Mouse (Mus musculus) megakaryocyte-erythroid progenitor cell, adult 5-6 weeks (primary cell): ENCODE results near the gene Spsb3. TPM values are rescaled to one million over a fixed set of nuclear protein-coding genes. Genes with fewer than 3 reads are reported as not detected.

ENCODE experiments used
- ATAC-seq: replicated peaks from 2 replicates; pipeline ENCODE4 v1.8.0; 2016; ENCODE audit warnings: mild to moderate bottlenecking, inconsistent platforms; ENCODE audit not compliant: severe bottlenecking, poor library complexity, low FRiP score, low TSS enrichment
- total RNA-seq, 2 experiments: library from RNA; stranded (forward) in 1 of 2; stranded (reverse) in 1 of 2; fragments of 200-1000, 215-1000 nt in 1 of 2; fragments of >200 nt in 1 of 2; fragmentation: Nextera tagmentation in 1 of 2; gene quantifications; 2 replicates each; pipeline ENCODE4 v1.2.3; 2014 to 2017

The Spsb3 gene
- total RNA-seq, 2 experiments from 2014 or later: 12.2 to 29.3 TPM

GRCm38 (mm10) chr17:24894061-24894994 is 7.9 kb downstream of the Spsb3 start:
- ATAC-seq: 0 out of 2 replicates have a peak, but pooled peaks have one; percentile 2

DNA sequence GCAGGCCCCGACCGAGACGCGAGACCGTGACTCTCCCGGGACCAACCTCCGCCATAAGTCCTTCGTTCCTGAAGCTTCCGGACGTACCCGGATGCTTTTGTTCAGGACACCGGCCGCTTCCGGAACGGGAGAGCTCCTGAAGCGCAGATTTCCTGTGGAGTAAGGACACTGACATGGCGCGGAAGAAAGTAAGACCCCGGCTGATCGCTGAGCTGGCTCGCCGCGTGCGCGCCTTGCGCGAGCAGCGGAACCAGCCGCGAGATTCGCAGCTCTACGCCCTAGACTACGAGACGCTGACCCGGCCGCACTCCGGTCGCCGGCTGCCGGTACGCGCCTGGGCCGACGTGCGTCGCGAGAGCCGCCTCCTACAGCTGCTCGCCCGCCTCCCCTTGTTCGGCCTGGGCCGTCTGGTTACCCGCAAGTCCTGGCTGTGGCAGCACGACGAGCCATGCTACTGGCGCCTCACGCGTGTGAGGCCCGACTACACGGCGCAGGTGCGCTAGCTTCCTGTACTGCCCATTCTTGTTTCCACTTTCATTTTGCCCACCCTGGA is 8.6 kb downstream of the Spsb3 start, which contains the start of the genes Eme2 and Mrps34:
Gene Eme2, minus strand, starts transcription at position 93 of the 553 bp plus-strand sequence.
Gene Mrps34, plus strand, starts transcription at position 122 of the 553 bp plus-strand sequence.
- peak; percentile 39 for ATAC-seq

DNA sequence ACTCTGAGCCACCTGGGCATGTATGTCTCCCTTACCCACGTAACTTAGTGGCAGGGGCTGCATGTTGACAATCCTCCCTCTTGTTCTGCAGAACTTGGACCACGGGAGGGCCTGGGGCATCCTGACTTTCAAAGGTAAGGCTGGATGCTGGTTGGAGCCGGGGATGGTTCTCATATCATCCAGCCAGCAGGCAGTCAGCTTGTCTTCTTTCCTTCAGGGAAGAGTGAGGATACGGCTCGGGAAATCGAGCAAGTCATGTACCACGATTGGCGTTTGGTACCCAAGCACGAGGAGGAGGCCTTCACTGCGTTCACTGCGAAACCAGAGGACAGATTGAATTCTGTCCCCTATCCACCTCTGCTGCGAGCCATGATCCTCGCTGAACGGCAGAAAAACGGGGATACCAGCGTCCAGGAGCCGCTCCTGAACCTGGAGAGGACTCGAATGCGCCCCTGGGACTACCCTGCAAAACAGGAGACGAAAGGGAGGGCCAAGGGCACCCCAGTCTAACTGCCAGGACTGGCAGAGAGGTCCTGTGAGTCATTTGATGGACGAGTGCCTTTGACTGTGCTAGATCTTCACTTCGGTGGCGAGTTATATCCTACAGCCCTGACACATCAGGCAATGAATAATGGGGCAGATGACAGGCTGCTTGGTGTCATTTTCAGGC is 9.3 kb downstream of the Spsb3 start:
- no peak for ATAC-seq

DNA sequence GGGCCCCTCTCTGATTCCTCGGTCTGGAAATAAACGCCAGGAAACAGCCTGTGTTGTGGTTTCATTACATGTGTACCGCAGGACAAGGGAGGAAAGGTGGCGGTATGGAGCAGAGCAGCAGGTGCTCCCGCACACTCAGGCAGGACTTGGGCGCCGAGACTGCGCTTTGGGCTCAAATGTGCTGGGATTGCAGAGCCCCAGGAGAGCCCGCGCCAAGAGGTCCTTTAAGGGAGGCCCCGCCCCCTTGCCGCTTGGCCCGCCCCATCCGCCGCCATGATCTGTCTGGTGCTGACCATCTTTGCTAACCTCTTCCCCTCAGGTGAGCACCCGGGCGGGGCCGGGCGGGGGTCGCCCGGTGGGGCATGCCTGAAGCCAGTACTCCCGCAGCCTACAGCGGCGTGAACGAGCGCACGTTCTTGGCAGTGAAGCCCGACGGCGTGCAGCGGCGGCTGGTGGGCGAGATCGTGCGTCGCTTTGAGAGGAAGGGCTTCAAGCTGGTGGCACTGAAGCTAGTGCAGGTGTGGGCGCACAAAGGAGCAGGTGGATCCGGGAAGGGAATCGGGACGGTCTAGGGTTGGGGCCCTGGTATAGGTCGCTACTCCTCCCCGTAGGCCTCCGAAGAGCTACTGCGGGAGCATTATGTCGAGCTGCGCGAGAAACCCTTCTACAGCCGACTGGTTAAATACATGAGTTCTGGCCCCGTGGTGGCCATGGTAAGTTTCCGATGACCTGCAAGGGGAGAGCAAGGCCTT is 10.0 kb downstream of the Spsb3 start, which contains the start of gene Nme3:
Gene Nme3, plus strand, starts transcription at position 260 of the 752 bp plus-strand sequence.
- peak; percentile 39; the same call in 1 of the 2 replicates for ATAC-seq

DNA sequence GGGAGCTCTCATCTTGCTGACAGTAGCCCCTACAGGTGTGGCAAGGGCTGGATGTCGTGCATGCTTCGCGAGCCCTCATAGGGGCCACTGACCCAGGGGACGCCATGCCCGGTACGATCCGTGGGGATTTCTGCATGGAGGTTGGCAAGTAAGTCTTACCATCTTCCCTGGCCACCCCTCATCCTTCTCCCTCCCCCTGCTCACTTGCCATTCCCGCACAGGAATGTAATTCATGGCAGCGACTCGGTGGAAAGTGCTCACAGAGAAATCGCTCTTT is 10.5 kb downstream of the Spsb3 start:
- no peak for ATAC-seq

DNA sequence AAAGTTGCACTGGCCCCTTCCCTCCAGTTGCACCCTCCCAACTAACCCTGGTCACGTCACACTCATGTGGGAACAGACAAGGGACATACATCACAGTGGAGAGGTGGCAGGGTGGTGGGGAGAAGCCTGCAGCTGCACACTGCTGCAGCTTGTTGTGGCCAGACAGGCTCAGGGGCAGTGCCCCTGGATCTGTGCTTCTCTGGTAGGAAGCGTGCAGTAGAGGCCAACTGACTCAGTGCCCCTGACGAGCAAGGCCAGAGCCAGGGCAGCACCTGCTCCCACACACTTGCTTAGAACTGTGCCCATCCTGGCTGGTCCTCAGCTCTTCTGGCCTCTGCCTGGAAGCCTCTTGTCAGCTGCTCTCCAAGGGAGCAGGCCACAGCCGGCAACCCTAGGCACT is 11.2 kb downstream of the Spsb3 start:
- no peak for ATAC-seq

- no peak for ATAC-seq
Observed at GRCm38 (mm10) chr17:24898041-24898854, 11.8 kb downstream of the Spsb3 start.

DNA sequence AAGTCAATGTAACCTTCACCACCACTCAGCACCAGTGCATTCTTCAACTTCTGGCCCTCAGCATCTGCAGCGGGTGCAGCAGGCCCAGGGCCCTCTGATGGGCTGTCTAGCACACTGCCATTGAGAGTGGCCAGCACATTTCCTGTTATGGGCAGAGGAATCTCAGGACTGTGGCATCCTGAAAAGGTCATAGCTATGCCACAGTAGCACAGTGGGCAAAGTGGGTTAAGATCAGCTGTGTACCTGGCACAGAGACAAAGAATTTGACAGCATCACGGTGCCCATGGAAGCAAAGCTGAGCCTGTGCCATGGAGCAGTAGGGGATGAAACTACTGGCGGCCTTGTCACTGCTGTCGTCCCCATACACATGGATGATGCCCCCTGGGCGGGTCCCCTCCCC is 12.7 kb downstream of the Spsb3 start:
- no peak for ATAC-seq

DNA sequence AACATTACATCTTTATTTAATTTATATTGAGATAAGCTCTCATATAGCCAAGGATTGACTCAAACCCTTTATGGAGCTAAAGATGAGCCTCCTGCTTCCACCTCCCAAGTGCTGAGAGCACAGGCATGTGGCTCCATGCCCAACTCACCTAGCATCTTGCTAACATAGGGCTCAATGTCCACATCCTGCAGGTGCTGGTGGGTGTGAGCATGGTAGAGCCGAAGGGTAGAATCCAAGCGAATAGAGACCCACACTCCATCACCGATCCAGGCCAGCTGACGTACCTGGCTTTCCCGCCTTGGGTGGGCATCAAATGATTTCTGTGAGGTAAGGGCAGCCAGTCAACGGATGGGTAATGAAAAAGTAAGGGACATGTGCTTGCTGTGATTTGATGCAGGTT is 13.6 kb downstream of the Spsb3 start:
- ATAC-seq: no peak

DNA sequence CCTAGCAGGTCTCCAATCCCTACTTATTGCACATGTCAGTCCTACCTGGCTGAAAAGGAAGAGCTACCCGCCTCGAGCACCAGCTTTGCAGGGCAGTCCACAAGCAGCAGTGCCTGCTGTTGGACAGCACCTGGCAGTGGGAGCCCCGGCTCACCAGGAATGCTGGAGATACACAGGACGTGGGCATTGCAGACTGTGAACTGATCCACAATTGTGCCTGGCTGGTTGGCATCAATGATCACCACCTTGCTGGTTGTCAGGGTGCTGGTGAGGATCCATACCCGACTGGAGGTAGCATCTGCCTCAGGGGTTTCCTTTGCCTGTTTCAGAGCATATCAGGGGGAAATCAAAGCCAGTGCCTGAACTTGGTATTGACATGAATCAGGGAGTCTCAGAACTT is 15.7 kb downstream of the Spsb3 start:
- no peak for ATAC-seq

GRCm38 (mm10) chr17:24902671-24903474 is 16.4 kb downstream of the Spsb3 start:
- peak; percentile 87 for ATAC-seq

- no peak for ATAC-seq
Observed at GRCm38 (mm10) chr17:24903767-24904166, 17.3 kb downstream of the Spsb3 start.

- ATAC-seq: no peak
Observed at GRCm38 (mm10) chr17:24907591-24907990, 21.1 kb downstream of the Spsb3 start.

DNA sequence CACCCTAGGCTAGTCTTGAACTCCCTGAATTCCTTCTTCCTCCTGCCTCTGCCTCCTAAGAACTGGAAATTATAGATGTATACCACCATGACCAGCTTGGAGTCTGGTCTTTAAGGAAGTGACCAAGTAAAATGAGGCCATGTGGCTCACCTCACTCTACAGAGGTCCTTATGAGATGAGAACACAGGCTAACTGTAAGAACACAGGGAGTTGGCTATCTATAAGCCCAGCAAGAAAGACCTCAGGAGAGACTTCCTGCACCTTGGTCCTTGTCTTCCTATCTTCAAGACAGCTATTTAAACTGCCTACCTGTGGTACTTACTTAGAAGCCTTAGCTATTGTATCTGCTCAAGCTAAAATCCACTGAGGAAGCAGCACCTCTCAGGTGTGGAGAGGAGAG is 27.5 kb downstream of the Spsb3 start:
- ATAC-seq: no peak

GRCm38 (mm10) chr17:24923246-24923645 is 36.8 kb downstream of the Spsb3 start:
- ATAC-seq: no peak

DNA sequence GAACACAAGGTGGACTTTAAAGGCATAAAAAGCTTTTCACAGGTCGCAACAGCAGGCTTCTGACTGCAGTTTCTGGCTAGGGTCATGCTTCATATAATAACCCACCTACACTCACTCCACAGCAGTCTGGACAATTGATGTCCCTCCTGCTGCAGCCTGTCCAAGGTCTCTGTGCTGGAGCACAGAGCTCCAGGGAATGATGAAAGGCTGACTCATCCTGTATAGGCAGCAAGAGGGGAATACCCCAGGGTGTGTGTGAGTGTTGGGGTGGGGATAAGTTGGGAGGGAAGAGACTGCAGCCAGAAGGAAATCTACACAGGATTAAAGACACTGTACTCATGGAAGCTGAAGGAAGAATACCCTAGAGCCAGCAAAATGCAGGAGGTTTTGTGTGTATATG is 43.1 kb downstream of the Spsb3 start:
- ATAC-seq: no peak

GRCm38 (mm10) chr17:24932431-24932830 is 46.0 kb downstream of the Spsb3 start:
- no peak for ATAC-seq

GRCm38 (mm10) chr17:24933163-24933562 is 46.7 kb downstream of the Spsb3 start:
- ATAC-seq: no peak
